Mouse (Mus musculus): ENCODE results near the gene Insig1.

The Insig1 gene

DNA sequence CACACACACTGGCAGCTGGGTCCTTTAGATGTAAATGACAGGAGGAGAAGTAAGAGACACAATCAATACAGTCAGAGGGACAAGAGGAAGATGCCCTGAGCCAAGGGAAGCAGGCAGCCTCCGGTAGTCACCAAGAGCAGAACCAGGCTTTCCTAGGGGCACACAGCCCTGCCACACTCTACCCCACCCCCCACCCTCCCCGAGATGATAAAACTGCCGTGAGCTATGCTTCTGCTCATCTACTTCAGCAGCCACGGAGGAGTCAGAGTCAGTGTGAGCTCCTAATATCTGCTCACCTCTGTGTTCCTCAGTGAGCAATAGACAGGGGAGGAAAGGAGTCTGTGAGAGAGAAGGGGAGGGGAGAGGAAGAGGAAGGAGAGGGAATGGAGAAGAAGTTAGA, 5.9 kb upstream of the Insig1 start:
- DNase-seq = no peak

DNA sequence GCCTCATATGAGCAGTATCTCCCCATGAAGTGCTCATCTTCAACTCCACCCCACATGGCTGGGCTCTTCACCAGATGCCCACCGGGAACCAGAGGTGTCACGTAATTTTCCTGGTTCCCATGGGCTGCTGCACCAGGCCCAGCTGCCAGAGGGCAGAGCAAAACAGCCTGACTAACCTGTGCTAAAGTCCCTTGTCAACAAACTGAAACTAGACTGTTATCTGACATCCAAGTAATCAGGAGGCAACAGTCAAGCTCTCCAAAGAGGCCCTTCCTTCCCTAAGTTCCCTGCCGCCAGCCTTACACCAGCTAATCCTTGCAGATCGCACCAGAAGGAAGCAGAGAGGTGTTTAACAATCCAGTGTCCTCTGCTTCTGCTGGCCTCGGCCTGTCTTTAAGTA, 4.9 kb upstream of the Insig1 start:
- no peak for DNase-seq

DNA sequence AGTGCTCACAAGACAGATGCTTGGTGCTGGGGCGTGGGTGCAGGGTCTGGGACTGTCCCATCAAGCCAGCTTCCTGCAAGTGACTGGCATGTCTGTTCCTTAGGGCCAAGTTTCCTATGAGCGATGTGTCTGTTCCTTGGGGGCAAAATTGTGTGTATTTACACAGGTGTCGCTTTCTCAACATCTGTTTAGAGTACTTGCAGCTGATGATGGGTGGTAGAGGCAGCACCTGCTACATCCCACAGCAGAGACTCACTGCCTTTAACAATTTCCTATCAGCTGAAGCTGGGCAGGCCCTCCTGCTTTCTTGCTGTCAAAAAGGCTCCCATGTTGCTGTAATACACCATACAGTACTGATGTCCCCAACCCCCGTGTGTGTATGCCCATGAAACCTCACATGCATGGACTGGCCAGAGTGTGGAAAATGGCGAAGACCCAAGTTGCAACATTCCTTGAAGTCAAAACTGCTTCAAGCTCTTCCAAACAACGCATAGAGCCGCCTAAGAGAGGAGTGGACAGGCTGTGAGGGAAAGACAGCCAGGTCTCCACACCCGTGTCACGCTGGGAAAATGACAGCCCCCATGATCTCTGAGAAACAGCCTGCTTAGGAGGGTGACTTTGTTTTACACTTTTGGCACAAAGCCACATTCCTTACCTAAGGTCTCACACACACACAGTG, 875 bp upstream of the Insig1 start:
- DNase-seq = no peak

DNA sequence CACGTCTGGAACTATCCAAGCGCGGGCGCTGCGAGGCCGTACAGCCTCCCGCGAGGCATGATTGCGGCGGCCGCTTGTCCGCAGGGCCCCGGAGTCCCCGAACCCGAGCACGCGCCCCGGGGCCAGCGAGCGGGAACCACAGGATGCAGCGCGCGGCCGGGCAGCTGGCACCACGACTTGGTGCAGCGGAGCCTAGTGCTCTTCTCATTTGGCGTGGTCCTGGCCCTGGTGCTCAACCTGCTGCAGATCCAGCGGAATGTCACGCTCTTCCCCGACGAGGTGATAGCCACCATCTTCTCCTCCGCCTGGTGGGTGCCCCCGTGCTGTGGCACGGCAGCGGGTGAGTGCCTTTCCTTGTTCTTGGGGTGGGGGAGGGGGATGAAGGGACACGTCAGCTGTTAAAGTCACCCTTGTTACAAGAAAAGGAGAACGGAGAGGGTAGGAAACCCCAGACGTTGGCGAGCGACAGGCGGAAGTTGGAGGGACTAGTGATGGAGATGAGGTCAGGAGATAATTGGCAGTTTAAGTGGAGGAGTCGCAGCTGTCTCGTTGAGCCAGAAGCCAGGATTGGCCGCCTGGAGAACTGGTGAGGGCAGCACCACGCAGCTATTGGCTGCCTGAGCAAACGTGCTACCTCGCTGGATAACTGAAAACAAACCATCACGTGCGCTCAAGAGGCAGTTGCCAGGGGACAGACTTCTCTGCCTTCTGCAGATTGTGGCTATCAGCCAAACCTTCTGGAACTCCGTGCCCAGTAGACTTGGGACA, 477 bp downstream of the Insig1 start:
- peak; percentile 95 for DNase-seq

DNA sequence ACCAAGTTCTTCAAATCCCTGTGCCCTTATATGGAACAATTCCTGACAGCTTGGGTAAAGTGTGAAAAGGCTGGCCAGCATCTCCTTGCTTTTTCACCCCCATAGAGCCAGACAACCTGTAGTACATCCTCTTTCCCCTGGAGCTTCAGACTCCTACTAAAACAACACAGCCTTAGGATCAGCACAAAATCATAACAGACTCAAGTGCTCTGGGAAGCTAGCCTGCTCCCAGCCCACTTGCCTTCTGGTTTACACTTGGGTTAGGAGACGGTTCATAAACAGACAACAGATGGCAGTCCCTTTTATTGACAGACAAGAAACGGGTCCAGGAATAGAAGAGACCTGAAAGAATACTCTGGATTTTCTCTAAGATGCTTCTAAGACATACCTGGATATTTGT, 8.3 kb downstream of the Insig1 start:
- no peak for DNase-seq

DNA sequence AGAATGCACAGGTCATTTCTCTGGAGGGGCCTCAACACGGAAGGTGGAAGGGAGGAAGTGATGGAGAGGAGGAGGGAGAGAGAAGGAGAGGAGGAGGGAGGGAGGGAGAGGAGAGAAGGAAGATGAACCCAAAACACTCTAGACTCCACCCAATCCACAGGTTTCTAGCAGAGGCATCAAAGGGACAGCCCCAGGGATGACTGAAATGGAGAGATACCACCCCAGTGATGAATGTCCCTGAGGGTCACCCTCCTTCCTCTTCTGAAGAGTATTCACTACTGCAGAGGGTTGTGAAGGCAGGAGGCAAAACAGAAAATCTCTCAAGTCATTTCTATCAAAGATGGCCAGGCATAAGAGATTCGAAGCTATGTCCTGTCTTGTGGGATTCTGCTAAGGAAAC, 10.0 kb downstream of the Insig1 start:
- no peak for DNase-seq

DNA sequence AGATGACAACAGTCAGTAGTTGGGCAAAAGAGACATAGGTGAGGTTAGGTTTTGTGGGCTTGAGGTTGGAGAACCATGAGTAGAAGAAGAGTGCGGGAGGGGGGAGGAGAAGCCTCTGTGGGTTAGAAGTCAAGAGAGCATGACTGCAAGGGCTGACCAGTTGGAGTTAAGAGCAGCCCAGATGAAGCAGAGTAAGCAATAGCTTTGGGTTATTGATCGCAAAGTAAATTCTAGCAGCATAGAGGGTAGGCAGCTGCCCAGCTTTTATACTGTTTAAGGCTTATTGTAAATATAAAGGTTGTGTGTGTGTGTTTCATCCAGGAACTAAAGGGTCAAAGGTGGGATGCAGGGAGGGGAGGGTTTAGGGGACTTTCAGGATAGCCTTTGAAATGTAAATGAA, 10.7 kb downstream of the Insig1 start:
- no peak for DNase-seq

DNA sequence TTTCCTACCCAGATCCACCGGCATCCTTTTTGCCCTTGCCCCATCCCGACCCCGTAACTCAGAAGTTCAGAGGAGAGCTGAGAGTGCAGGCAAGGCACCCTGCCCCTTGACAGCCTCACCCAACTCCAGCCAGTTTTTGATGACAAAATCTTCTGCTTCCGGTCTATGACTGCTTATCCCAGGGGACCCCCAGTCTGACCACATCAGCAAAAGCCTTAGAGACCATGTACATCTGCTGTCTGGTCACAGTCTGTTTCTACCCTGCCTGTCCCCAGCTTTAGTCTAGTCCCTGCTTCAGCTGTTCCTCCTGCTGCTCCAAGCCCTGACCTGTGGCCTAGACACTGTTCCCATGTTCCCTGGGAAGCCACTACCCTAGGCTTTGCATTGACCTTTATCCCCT, 11.1 kb downstream of the Insig1 start:
- DNase-seq = no peak

DNA sequence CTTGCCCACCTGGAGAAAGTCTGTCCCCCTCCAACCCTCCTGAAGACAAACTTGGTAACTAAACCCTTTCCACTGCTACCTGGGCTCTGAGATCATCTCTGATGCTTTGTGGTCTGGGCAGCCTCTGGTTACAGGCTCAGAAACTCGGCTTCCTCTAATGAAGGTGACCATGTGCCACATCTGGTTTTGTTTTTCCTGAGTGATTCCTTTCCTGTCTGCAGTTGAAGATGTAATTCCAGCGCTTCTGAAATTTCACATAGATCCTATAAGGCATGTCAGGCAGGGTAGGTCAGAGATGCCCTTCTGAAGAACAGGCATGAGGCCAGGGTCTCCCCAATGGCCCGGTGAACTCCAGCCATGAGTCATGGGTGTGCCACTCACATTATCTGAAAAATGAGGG, 11.6 kb downstream of the Insig1 start:
- DNase-seq = no peak

DNA sequence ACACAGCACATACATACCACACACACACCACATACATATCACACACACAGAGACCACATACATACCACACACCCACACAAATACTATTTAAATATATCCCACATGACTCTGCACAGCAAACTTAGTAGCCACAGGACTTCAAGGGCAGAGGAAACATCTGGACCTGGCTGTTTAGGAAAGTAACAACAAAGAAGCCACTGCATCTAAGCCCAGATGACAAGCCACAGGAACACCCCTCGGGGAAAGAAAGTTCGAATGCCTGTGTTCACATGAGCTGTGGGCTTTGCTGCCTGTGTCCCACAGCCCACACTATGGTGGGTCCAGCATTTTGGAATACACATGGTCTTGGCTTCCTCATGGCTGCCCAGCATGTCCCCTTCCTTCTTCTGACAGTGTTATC, 13.6 kb downstream of the Insig1 start:
- no peak for DNase-seq

DNA sequence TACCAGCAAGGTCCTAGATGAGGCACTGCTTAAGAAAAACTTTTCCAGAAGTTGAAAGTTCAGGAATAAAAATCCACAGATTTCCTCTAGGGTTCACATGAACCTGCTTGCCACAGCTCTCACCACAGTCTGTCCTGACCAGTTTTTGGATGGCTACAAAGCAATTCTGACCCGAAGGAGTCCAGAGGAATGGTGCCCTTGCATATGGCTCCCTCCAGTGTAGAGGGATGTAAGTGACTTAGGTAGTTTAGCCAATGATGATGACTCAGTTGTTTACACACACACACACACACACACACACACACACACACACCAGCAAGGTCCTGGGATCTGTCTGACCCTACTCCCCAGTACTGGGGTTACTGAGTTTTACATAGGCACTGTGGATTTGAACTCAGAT, 19.4 kb downstream of the Insig1 start:
- DNase-seq = no peak

DNA sequence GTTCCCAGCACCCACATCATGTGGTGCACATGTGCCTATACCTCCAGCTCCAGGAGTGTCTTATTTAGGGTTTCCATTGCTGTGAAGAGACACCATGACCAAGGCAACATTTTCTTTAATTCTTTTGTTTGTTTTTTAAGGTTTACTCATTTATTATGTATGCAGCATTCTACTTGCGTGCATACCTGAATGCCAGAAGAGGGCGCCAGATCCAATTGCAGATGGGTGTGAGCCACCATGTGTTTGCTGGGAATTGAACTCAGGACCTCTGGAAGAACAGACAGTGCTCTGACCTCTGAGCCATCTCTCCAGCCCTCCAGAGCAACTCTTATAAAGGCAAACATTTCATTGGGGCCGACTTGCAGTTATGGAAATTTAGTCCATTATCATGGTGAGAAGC, 21.2 kb downstream of the Insig1 start:
- no peak for DNase-seq

DNA sequence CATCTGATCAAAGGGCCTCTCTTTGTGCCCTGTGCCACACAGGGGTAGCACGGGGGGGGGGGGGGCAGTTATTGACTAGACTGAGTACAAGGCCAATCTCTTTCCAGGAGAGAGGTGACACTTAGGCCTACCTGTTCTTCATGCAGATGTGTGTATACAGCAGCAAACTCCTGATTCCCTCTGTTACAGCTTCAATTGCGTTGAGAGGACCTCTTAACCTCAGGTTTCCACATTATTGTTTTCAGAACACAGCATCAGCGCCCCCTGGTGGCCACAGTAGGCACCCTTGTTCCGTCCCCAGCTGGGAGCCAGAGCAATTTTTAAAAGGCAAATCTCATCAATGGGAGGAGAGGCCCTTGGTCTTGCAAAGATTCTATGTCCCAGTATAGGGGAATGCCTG, 22.7 kb downstream of the Insig1 start:
- peak; percentile 80 for DNase-seq

DNA sequence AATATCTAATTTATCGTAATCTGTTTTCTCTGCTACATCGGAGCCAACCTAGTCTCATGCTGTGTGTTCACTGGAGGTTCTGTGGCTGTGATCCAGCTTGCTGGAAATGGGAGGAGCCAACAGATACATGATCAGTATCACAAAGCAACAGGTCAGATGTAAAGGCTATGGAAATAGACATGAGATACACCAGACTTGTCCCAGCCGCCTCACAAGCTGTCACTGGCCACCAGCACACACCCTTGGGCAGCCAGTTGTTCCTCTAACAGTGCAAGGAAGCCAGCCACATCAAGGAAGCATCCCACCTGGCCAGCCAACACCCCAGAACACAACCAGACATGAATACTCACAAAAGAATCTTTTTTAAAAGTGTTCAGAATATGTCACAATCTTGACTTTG, 23.2 kb downstream of the Insig1 start:
- DNase-seq = no peak

DNA sequence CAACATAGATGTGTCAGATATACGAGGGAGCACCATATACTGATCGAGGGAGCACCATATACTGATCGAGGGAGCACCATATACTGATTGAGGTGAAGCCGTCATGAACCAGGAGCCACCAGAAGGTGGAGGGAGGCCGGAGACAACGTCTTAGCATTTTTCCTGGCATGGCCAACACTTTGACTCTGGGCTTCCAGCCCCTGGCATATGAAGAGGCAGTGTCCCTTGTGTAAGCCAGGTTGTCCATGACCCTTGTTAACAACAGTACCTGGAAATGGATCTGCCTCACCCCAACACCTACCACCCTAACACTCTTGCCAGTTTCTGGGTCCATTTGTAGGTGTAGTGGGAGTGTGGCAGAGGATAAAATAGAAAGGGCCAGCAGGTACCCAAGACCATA, 23.7 kb downstream of the Insig1 start:
- no peak for DNase-seq

DNA sequence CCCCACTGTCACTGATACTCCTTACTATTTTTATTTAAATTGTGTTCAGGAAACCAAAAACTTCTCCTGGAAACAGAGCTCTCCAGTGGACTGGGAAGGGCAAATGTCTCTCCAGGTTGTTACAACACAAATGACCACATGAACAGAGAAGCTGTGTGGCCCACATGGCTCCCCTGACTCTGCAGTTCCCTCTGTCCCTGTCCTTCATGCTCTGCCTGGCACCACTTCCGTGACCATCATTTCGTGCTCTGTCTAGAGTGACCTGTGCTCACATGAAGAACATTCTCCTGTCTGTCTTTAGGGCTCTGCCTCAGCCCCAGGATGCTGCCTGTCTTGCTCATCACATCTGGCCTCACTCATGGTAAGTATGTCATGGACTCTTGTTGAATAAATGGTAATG, 24.5 kb downstream of the Insig1 start:
- DNase-seq = no peak

DNA sequence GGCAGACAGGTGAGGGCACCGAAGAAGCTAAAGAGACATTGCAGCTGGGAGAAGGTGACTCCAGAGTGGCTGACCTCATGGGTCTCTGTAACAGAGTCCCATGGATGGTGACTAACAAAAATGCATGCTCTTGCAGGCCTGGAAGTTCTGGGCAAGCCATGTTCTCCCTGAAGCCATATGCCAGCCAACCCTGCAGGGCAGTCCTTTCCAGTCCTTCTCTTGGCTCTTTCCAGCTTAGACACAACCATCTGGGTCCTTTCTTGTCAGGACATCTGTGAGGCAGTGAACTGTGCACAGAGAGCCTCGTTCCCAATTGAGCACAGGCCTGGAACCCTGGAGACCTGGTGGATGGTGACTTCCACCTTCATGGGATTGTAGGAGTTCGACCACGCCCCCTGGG, 35.8 kb downstream of the Insig1 start:
- no peak for DNase-seq

DNA sequence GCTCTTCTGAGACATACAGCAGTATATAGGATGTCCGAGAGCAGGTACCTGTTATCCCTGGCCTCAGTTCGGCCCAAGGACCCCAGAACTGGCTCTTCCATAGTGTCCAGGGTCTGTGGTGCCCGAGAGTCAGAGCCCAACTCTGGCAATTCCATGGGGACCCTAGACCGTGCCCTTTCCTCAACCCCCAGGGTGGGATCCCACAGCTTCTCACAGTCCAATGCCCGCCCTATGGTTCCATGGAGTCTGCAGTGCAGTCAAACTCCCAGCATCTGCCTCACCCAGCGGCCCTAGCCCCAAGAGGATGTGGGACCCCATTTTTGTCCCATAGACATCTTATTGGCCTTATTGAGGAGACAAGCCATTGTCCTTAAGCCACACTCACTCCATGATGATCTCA, 36.8 kb downstream of the Insig1 start:
- no peak for DNase-seq

DNA sequence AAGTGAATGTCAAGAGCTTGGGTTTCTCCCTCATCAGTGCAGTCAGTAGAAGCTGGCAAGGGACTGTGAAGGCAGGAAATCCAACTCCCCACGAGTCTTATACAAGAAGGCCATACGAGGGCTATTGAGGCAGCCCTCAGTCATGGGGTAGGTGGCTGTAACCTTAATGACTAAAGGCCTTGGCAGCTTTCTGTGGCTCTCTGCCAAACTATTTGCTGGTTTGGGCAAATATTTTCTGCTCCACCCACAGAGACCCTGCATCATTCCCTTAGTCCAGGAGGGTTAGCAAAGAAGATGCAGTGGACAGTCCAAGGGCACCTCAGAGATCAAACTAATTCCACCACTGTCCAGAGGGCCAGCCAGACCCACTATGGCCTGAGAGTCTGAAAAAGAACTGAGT, 39.7 kb downstream of the Insig1 start:
- no peak for DNase-seq

DNA sequence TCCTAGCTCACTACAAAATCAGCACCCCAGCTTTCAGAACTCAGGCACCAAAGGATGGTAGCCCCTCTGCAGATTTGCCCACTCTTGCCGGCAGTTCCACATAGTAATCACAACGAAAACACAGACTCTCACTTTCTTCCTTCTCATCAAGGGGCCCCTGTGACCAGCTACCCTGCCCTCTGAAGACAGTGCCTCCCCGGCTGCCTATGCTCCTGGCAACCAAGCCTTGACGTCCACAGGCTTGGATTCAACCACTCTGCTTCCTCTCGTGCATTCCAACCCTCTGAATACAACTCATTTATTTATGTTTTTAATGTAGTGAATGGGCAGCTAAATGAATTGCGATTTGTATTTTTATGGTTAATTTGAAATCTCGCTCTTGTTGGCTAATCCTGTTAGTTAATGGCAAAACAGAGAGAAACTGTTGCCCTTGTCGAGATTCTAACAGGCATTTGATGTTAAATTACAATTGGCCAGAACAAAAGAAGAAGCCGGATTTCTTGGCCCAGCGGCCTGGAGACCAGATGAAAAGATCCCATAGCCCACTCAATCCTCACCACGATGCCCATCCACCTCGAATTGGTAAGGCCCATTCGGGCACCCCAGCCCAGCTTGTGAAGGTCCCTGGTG, 46.2 kb downstream of the Insig1 start:
- DNase-seq = no peak

DNA sequence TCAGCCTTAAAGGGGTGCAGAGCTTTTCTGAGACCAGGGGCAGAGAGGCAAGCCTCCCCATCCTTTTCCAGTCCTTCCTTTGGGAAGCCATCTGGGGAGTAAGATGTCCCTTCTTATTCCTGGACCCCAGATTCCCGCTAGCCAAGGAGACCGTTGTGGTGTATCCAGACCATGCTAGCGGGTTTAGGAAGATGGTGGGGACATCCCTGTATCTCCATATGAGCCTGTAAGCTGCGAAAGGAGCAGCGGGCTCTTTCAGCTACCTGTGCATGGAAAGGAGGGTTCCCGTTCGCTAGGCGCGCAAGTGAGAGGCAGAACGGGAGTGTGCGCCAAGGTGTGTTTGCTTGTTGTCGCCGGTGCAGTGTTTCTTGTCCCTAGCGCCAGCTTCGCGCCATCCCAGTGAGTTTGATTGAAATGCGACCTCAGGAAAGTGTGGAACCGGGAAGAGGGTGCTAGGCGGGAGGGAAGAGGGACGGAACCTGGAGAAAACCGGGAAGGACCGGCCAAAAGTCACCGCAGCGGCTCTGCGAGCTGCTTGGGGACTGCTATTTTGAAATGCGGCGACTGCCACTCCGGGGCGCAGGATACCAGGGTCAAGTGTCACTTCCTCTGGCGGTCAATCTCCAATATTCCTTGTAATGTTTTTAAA, 46.8 kb downstream of the Insig1 start:
- DNase-seq = peak; percentile 61

DNA sequence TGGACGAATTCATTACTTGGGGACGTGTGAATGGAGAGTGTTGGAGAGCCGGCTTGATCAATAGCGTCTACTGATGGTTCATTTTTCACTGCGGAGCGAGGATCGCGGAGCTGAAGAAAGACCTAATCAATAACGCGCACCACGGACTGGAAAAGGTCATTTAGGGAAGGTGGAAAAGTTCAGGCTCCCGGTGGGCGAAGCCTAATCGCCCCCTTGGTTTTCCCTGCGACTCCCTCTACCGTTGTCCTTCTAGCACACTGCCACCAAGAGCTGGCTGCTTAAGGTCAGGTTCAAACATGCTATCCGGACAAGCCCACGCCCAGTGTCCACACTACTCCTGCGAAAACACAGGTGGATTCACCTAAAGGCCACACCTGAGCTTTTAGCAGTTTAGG, 47.4 kb downstream of the Insig1 start:
- DNase-seq = no peak

DNA sequence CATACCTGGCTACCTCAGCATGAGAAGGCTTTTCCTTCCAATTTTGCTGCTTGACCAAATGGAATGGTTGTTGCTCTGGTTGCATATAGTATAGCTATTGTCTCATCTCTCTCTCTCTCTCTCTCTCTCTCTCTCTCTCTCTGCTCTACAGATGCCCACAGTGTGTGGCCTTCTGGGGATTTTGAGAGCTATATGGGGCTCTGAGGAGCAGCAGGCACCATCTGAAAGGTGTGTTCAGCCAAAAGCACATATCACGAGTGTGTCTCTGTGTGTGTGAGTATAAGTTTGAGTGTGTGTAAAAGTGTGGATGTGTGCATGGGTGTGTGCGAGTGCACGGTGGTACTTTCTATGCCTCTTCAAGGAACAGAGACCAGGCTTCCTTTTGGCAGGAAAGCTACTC, 48.4 kb downstream of the Insig1 start:
- DNase-seq = no peak

All from kidney, adult 9 months (tissue).